Mouse (Mus musculus) A20 (cell line): ENCODE results near the gene Hcar1.

Source experiments
- DNase-seq: peaks from one replicate; pipeline ENCODE4 v3.0.0-alpha.2; 2011; ENCODE audit warnings: low read depth, low spot score

Gene Hcar1

GRCm38 (mm10) chr5:123863934-123864333 lies 15.9 kb downstream of the Hcar1 start:
- no peak for DNase-seq

- peak; percentile 56 for DNase-seq
Measured at GRCm38 (mm10) chr5:123862374-123863350, 17.2 kb downstream of the Hcar1 start.

- no peak for DNase-seq
Measured at GRCm38 (mm10) chr5:123858798-123859197, 21.0 kb downstream of the Hcar1 start.

- DNase-seq = no peak
Measured at GRCm38 (mm10) chr5:123854511-123854910, 25.3 kb downstream of the Hcar1 start.

- no peak for DNase-seq
Measured at GRCm38 (mm10) chr5:123853877-123854504, 25.8 kb downstream of the Hcar1 start.

- DNase-seq = no peak
Measured at GRCm38 (mm10) chr5:123851398-123851797, 28.4 kb downstream of the Hcar1 start.

GRCm38 (mm10) chr5:123844316-123844715 lies 35.5 kb downstream of the Hcar1 start:
- DNase-seq = no peak

- DNase-seq = no peak
Measured at GRCm38 (mm10) chr5:123843816-123844215, 36.0 kb downstream of the Hcar1 start.

GRCm38 (mm10) chr5:123842935-123843282 lies 36.9 kb downstream of the Hcar1 start:
- DNase-seq = no peak

- DNase-seq = no peak
Measured at GRCm38 (mm10) chr5:123842221-123842934, 37.4 kb downstream of the Hcar1 start.

- DNase-seq = no peak
Measured at GRCm38 (mm10) chr5:123837371-123837770, 42.4 kb downstream of the Hcar1 start.

GRCm38 (mm10) chr5:123834836-123835235 lies 45.0 kb downstream of the Hcar1 start:
- no peak for DNase-seq

GRCm38 (mm10) chr5:123832309-123832708 lies 47.5 kb downstream of the Hcar1 start:
- DNase-seq = no peak

GRCm38 (mm10) chr5:123827659-123828091 lies 52.1 kb downstream of the Hcar1 start:
- no peak for DNase-seq
